Mouse (Mus musculus) liver, embryonic 11.5 days (tissue): ENCODE results near the gene Vmn1r183. TPM values are rescaled to one million over a fixed set of nuclear protein-coding genes. Genes with fewer than 3 reads are reported as not detected.

Experiments
- ATAC-seq: fragments of 200-750 bp; cut with Nextera tagmentation; replicated peaks from 2 replicates; pipeline ENCODE4 v1.8.0; 2017; ENCODE audit warnings: moderate number of reproducible peaks, mild to moderate bottlenecking, moderate TSS enrichment, moderate library complexity; ENCODE audit not compliant: low FRiP score
- DNase-seq: peaks from one replicate; pipeline ENCODE4 v3.0.0-alpha.2; 2017; ENCODE audit warnings: low spot score
- H3K27ac ChIP-seq: fragments of 300-500 bp; sonication (generic); 2 replicates; pipeline ENCODE4 v1.5.1; 2014; ENCODE audit warnings: mild to moderate bottlenecking, low read depth, low read length, control low read depth
- H3K27me3 ChIP-seq: fragments of 300-500 bp; sonication (generic); replicated peaks from 2 replicates; pipeline ENCODE4 v1.6.1; 2014; ENCODE audit warnings: low read length, mixed read lengths; ENCODE audit not compliant: control insufficient read depth, insufficient read depth
- H3K36me3 ChIP-seq: fragments of 300-500 bp; sonication (generic); 2 replicates; pipeline ENCODE4 v1.6.1; 2014; ENCODE audit warnings: mild to moderate bottlenecking, low read length, moderate library complexity, mixed read lengths; ENCODE audit not compliant: control insufficient read depth, insufficient read depth
- H3K4me1 ChIP-seq: fragments of 300-500 bp; sonication (generic); replicated peaks from 2 replicates; pipeline ENCODE4 v1.6.1; 2014; ENCODE audit warnings: low read length, mixed read lengths; ENCODE audit not compliant: control insufficient read depth, insufficient read depth
- H3K4me2 ChIP-seq: fragments of 300-500 bp; sonication (generic); 2 replicates; pipeline ENCODE4 v1.6.1; 2014; ENCODE audit warnings: mild to moderate bottlenecking, control low read depth, moderate library complexity
- H3K4me3 ChIP-seq: fragments of 300-500 bp; sonication (generic); 2 replicates; pipeline ENCODE4 v1.5.1; 2014; ENCODE audit warnings: low read depth, low read length, control low read depth
- H3K9ac ChIP-seq: fragments of 300-500 bp; sonication (generic); 2 replicates; pipeline ENCODE4 v1.6.1; 2014; ENCODE audit warnings: low read depth, low read length, control low read depth
- H3K9me3 ChIP-seq: fragments of 300-500 bp; sonication (generic); 2 replicates; pipeline ENCODE4 v1.6.1; 2016; ENCODE audit warnings: low read length, inconsistent platforms, mixed read lengths; ENCODE audit not compliant: control insufficient read depth
- WGBS: fragments of 180-500 bp; shearing (Covaris S2); extraction: QIAGEN DNeasy Blood & Tissue Kit; methylation state at CpG from one replicate; pipeline ENCODE4 v1.1.7; 2014; 5-methylcytosine and 5-hydroxymethylcytosine counted together
- polyA plus RNA-seq: library from polyadenylated mRNA; unstranded; fragments of >200 nt; fragmentation: Nextera tagmentation; extraction: Ambion mirVana; gene quantifications from 2 replicates; pipeline ENCODE4 v1.2.1, GENCODE M21; 2014

Vmn1r183 gene
- polyA plus RNA-seq, 1 experiment from 2014 or later, result not detected

DNA sequence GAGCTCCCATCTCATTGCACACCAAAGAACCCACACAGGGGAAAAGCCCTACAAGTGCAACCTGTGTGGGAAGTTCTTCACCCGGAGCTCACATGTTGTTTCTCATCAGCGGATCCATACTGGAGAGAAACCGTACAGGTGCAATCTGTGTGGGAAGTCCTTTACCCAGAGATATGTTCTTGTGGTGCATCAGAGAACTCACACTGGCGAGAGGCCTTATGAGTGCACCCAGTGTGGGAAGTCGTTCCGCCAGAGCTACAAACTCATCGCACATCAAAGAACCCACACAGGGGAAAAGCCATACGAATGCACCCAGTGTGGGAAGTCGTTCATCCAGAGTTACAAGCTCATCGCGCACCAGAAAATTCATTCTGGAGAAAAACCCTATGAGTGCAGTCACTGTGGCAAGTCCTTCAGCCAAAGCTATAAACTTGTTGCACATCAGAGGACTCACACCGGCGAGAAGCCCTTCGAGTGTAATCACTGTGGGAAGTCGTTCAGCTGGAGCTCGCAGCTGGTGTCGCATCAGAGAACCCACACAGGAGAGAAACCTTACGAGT lies 52.2 kb downstream of the Vmn1r183 start:
- WGBS, result 94% methylated on average over 18 of the region's 18 CpGs
- Histone ChIP-seq H3K27ac (no peak overlapping the region), H3K36me3 (peaks cover 89% of the 10 kb centered on the region), H3K9ac (no peak overlapping the region), H3K9me3 (peaks cover 80% of the 10 kb centered on the region), H3K4me3 (no peak overlapping the region), H3K4me2 (no peak overlapping the region), H3K4me1 (no peaks in the 10 kb centered on the region), H3K27me3 (no peaks in the 10 kb centered on the region)
- DNase-seq (no peak), ATAC-seq (no peak)

DNA sequence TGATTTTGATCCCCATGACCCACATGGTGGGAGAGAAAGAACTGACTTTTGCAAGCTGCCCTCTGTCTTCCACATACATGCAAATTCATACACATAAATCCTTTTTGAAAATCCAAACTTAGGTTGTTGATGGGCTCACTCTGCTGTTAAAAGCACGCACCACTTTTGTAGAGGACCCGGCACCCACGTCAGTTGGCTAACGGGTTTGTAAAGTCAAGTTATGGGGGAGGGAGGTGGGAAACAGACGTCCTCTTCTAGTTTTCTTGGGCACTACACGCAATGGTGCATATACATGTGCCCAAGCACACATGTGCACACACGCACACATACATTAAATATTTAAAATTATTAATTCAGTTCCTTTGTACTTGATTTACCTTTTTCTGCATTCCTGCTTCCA lies 57.8 kb downstream of the Vmn1r183 start:
- WGBS, result 95% methylated on average over 7 of the region's 7 CpGs
- H3K4me1 ChIP-seq, result peaks cover 3% of the 10 kb centered on the region; the same call in 1 of the 2 replicates
- no peak overlapping the region for H3K9ac ChIP-seq
- no peaks in the 10 kb centered on the region for H3K27me3 ChIP-seq
- peaks cover 30% of the 10 kb centered on the region for H3K9me3 ChIP-seq
- no peak for ATAC-seq
- no peak overlapping the region for H3K27ac ChIP-seq
- no peak for DNase-seq
- H3K36me3 ChIP-seq, result peaks cover 33% of the 10 kb centered on the region
- no peak overlapping the region for H3K4me3 ChIP-seq
- no peak overlapping the region for H3K4me2 ChIP-seq

DNA sequence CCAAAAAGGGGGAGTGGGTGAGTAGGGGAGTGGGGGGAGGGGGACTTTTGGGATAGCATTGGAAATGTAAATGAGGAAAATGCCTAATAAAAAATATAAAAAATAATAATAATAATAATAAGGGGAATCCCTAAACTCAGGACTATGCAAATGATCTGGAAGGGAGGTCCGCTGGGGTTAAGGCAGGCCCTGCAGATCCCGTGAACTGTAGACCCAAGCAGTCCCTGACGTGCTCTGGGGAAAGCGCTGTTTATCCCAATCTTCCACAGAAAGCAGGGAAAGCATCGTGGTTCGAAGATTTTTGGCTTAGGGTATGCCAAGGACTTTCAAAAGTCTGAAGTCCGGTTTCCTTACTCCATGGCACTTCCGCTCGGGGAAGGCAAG lies 58.7 kb downstream of the Vmn1r183 start:
- Histone ChIP-seq H3K4me3 (peak overlapping the region; percentile 64), H3K27ac (no peak overlapping the region), H3K4me1 (peaks cover 3% of the 10 kb centered on the region; the same call in 1 of the 2 replicates), H3K36me3 (peaks cover 23% of the 10 kb centered on the region), H3K4me2 (peak overlapping the region; percentile 86), H3K27me3 (no peaks in the 10 kb centered on the region), H3K9ac (no peak overlapping the region), H3K9me3 (peaks cover 21% of the 10 kb centered on the region)
- no peak for DNase-seq
- peak; percentile 53 for ATAC-seq
- WGBS, result 13% methylated on average over 9 of the region's 9 CpGs

DNA sequence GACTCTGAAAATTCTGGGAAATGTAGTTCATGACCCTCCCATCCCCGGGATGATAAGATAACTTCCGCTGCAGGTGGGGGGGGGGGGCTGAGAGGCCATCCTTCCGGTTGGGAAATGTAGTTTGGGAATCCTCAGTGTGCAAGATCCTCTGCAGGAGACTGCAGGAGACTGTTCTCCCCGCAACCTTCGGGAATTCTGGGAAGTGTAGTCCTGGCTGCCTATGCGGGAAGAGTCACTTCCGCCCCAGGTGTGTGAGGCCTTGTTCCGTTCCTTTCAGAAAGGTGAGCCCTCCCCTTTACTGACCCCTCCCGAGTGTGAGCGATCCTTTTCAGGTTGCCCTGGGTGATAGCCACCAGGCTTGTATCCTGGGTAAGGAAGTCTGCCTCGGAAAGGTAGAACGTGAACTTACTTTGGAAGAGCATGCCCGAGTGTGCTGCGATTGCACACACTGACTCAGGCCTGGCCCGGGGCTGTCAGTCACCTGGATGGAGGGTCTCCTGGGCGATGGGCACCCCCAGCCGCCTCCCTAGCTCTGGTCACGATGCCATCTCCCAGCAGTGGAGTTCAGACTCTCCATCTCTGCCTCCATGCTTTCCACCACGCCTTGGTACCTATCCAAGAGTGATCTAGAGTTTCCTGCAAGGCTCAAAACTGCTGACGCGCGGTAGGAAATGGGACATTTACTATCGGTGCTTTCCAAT lies 59.3 kb downstream of the Vmn1r183 start, which contains the start of gene Zfp112:
Gene Zfp112, plus strand, starts transcription at position 159 of the 701 bp plus-strand sequence.
- DNase-seq, result peak; percentile 73
- Histone ChIP-seq H3K4me3 (peak within 1 kb of the TSS; percentile 64), H3K9me3 (peaks cover 15% of the 10 kb centered on the region), H3K9ac (peak within 1 kb of the TSS; percentile 47), H3K36me3 (peaks cover 18% of the 10 kb centered on the region), H3K4me2 (peak within 1 kb of the TSS; percentile 86), H3K27me3 (no peaks in the 10 kb centered on the region), H3K4me1 (peaks cover 3% of the 10 kb centered on the region; the same call in 1 of the 2 replicates), H3K27ac (peak within 1 kb of the TSS; percentile 71)
- 3% methylated on average over 23 of the region's 23 CpGs for whole genome bisulfite sequencing
- peak; percentile 83 for ATAC-seq

DNA sequence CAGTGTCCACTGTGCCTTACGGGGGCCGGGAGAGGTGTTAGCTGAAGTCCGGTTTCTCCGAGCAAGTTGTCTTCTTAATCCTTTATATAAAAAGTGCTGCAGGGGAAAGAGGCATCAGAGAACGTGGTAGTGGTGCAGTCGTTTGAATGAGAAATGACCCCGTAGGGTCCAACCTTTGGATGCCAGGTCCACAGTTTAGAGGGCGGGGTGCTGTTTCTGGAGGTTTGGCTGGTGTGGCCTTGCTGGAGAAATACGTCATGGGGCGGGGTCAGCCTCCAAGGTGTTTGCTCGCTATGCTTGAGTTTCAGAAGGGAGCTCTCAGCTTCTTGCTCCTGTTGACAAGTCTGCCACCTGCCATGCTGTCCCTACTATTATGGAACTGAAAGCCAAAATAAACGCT lies 59.9 kb downstream of the Vmn1r183 start:
- ATAC-seq (peak; percentile 51; the same call in 1 of the 2 replicates), DNase-seq (no peak)
- WGBS, result 18% methylated on average over 12 of the region's 12 CpGs
- Histone ChIP-seq H3K9ac (peak overlapping the region; percentile 47), H3K36me3 (peaks cover 12% of the 10 kb centered on the region), H3K27ac (peak overlapping the region; percentile 71; the same call in 1 of the 2 replicates), H3K4me1 (peaks cover 3% of the 10 kb centered on the region; the same call in 1 of the 2 replicates), H3K4me3 (peak overlapping the region; percentile 64), H3K9me3 (peaks cover 10% of the 10 kb centered on the region), H3K27me3 (no peaks in the 10 kb centered on the region), H3K4me2 (peak overlapping the region; percentile 86)

Other genes with a start within 250 kb of the Vmn1r183 start
- not detected in 2 replicates for gene Vmn1r175, start 242.6 kb upstream of the Vmn1r183 start, polyA plus RNA-seq
- gene Vmn1r176, start 215.9 kb upstream of the Vmn1r183 start, polyA plus RNA-seq, result not detected in 2 replicates
- gene Vmn1r177, start 186.8 kb upstream of the Vmn1r183 start, polyA plus RNA-seq, result not detected in 2 replicates
- gene Vmn1r178, start 161.2 kb upstream of the Vmn1r183 start, polyA plus RNA-seq, result not detected in 2 replicates
- not detected in 2 replicates for gene Vmn1r179, start 126.3 kb upstream of the Vmn1r183 start, polyA plus RNA-seq
- gene Vmn1r180, start 102.6 kb upstream of the Vmn1r183 start, polyA plus RNA-seq, result not detected in 2 replicates
- gene Vmn1r181, start 78.6 kb upstream of the Vmn1r183 start, polyA plus RNA-seq, result not detected in 2 replicates
- not detected in 2 replicates for gene V1rd19, start 51.6 kb upstream of the Vmn1r183 start, polyA plus RNA-seq
- gene Zfp180, start 28.7 kb downstream of the Vmn1r183 start, polyA plus RNA-seq, result 19.8 and 22.4 TPM in 2 replicates
- gene Zfp112, start 59.1 kb downstream of the Vmn1r183 start, polyA plus RNA-seq, result 2.1 and 3.5 TPM in 2 replicates
- 10.3 and 10.5 TPM in 2 replicates for gene Zfp235, start 80.9 kb downstream of the Vmn1r183 start, polyA plus RNA-seq
- 2.4 and 2.9 TPM in 2 replicates for gene Zfp114, start 121.8 kb downstream of the Vmn1r183 start, polyA plus RNA-seq
- gene Zfp111, start 158.2 kb downstream of the Vmn1r183 start, polyA plus RNA-seq, result 5.8 and 6.3 TPM in 2 replicates
- gene Zfp109, start 184.3 kb downstream of the Vmn1r183 start, polyA plus RNA-seq, result 3.6 and 4.8 TPM in 2 replicates
- 1.3 and 1.4 TPM in 2 replicates for gene Zfp108, start 201.5 kb downstream of the Vmn1r183 start, polyA plus RNA-seq
- gene Zfp93, start 217.2 kb downstream of the Vmn1r183 start, polyA plus RNA-seq, result 3.5 and 3.8 TPM in 2 replicates
- 10.8 and 13.2 TPM in 2 replicates for gene Zfp61, start 248.0 kb downstream of the Vmn1r183 start, polyA plus RNA-seq